Mouse (Mus musculus) thymus, postnatal 25 days (tissue): ENCODE results near the gene Lrrtm3.

Experiments
- DNase-seq: peaks from one replicate; pipeline ENCODE4 v3.0.0; 2022

Lrrtm3 gene

GRCm38 (mm10) chr10:64089680-64090460 lies at the start of gene Lrrtm3:
Gene Lrrtm3 (minus strand): TSS chr10:64090277.
- DNase-seq = no peak

GRCm38 (mm10) chr10:64135481-64135880 lies 45.4 kb upstream of the Lrrtm3 start:
- no peak for DNase-seq

- no peak for DNase-seq
Measured at GRCm38 (mm10) chr10:64133461-64133860, 43.4 kb upstream of the Lrrtm3 start.

- DNase-seq = no peak
Measured at GRCm38 (mm10) chr10:64130397-64131150, 40.5 kb upstream of the Lrrtm3 start.

- no peak for DNase-seq
Measured at GRCm38 (mm10) chr10:64118833-64119232, 28.8 kb upstream of the Lrrtm3 start.

- DNase-seq = no peak
Measured at GRCm38 (mm10) chr10:64115246-64115645, 25.2 kb upstream of the Lrrtm3 start.

GRCm38 (mm10) chr10:64096532-64096931 lies 6.5 kb upstream of the Lrrtm3 start:
- no peak for DNase-seq

GRCm38 (mm10) chr10:64088774-64089460 lies 1.2 kb downstream of the Lrrtm3 start:
- DNase-seq = no peak

GRCm38 (mm10) chr10:64087936-64088773 lies 1.9 kb downstream of the Lrrtm3 start:
- no peak for DNase-seq

- no peak for DNase-seq
Measured at GRCm38 (mm10) chr10:64087521-64087920, 2.6 kb downstream of the Lrrtm3 start.

GRCm38 (mm10) chr10:64086567-64087391 lies 3.3 kb downstream of the Lrrtm3 start:
- DNase-seq = no peak

- no peak for DNase-seq
Measured at GRCm38 (mm10) chr10:64086183-64086566, 3.9 kb downstream of the Lrrtm3 start.

GRCm38 (mm10) chr10:64084465-64084864 lies 5.6 kb downstream of the Lrrtm3 start:
- no peak for DNase-seq

- no peak for DNase-seq
Measured at GRCm38 (mm10) chr10:64083813-64084212, 6.3 kb downstream of the Lrrtm3 start.

- no peak for DNase-seq
Measured at GRCm38 (mm10) chr10:64082345-64082744, 7.7 kb downstream of the Lrrtm3 start.

GRCm38 (mm10) chr10:64076410-64077052 lies 13.5 kb downstream of the Lrrtm3 start:
- no peak for DNase-seq

GRCm38 (mm10) chr10:64075944-64076343 lies 14.1 kb downstream of the Lrrtm3 start:
- no peak for DNase-seq

- DNase-seq = no peak
Measured at GRCm38 (mm10) chr10:64063704-64064103, 26.4 kb downstream of the Lrrtm3 start.

GRCm38 (mm10) chr10:64049946-64050345 lies 40.1 kb downstream of the Lrrtm3 start:
- no peak for DNase-seq

GRCm38 (mm10) chr10:64049151-64049550 lies 40.9 kb downstream of the Lrrtm3 start:
- no peak for DNase-seq

GRCm38 (mm10) chr10:64041892-64042291 lies 48.2 kb downstream of the Lrrtm3 start:
- DNase-seq = no peak
